Mouse (Mus musculus) C2C12 (cell line): ENCODE measurements at regions not wholly inside any gene's neighbourhood (a gene's known extent, or its start where the extent isn't known, plus 50 kb on each side); places are given as distances from the start of the nearest gene placed in this dataset.

Source experiments
- CEBPB ChIP-seq: IDR thresholded peaks from one replicate; pipeline ENCODE4 v1.6.1; 2011; ENCODE audit warnings: low read depth, mild to moderate bottlenecking, control low read depth, moderate library complexity
- CTCF ChIP-seq: IDR thresholded peaks from one replicate; pipeline ENCODE4 v1.5.1; 2011; ENCODE audit not compliant: control insufficient read depth, insufficient read depth, insufficient read length
- MAX ChIP-seq: IDR thresholded peaks from one replicate; pipeline ENCODE4 v1.6.1; 2011; ENCODE audit warnings: mild to moderate bottlenecking, control low read depth
- MYOD1 ChIP-seq: IDR thresholded peaks from one replicate; pipeline ENCODE4 v1.6.1; 2011; ENCODE audit warnings: low read depth; ENCODE audit not compliant: control insufficient read depth, insufficient read length
- USF1 ChIP-seq: IDR thresholded peaks from one replicate; pipeline ENCODE4 v1.6.1; 2011; ENCODE audit warnings: low read depth, mild to moderate bottlenecking, control low read depth, moderate library complexity

- TF ChIP-seq USF1, result no peak
- TF ChIP-seq CTCF, result no peak
- TF ChIP-seq MAX, result no peak
- no peak for TF ChIP-seq CEBPB
- TF ChIP-seq MYOD1, result no peak
These were observed 97.9 kb upstream of the Robo2 start for GRCm38 (mm10) chr16:74509489-74509888.
